Mouse (Mus musculus) cerebellum, postnatal 10 days (tissue): ENCODE measurements around the gene Wdr60.
A peak's percentile ranks its signal among the peaks of the same experiment; 100 is the strongest.
"Not testable (repeated sequence)": the region's sequence is repeated elsewhere in the genome, so short reads cannot be mapped to it uniquely, and the experiment has no call there.

ENCODE experiments used
- DNase-seq, 2 experiments: peaks; one replicate each; pipeline ENCODE4 v3.0.0; 2021; ENCODE audit warnings: mixed read lengths in 2 of 2

Wdr60 gene

DNA sequence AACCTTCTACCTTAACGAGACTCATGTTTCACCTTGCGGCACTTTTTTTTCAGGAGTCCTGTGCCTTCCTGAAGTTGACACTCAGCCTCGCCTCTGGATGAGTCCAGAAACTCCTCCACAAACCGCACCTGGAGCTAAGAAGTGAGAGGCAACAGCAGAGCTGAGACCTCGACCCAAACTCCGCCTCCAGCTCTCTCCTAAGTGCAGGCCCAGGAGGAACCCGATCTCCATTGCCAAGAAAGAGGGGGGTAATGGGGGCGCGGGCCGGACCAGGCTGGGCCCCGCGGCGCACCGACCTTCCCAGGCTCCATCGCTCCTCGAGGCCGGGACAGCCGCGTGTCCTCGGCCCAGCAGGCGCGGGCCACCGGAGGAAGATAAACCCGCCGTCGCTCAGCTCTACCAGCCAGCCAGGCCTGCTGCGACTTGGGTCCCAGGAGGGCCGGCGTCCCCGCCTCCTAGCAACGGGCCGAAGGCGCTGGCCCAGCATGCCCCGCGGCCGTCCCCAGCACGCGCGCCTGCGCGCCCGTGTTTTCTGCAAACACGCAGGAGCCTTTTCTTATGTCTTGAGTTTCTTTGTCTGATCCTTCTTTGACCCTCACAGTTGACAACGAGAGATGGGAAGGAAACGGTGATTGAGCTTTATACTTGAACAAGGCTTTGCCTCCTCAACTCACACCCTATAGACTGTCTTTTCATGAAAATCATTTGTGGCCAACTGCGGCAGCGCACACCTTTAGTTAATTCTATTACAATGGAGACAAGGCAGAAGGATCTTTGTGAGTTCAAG lies at the start of gene Wdr60:
Gene Wdr60 (minus strand): TSS at position 468 of the 787 bp plus-strand sequence.
- DNase-seq = peak; percentile 90 to 95

DNA sequence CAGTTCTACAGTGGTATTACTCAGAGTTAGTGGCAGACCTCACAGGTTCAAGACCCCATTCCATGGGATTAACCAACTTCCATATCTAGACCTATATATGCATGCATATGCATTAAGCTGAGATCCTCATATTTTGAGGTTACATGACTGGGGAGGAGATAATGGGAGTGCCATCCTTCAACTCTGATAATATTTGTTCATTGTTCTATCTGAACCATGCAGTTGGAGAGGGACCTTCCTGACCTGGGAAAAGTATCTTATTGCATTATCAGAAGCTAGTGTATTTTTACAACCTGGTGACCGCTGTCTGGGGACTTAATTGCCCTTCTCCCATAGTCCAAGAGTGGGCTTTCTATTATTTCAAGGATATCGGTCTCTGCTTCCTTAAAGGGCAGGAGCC lies 45.8 kb upstream of the Wdr60 start:
- no peak for DNase-seq

DNA sequence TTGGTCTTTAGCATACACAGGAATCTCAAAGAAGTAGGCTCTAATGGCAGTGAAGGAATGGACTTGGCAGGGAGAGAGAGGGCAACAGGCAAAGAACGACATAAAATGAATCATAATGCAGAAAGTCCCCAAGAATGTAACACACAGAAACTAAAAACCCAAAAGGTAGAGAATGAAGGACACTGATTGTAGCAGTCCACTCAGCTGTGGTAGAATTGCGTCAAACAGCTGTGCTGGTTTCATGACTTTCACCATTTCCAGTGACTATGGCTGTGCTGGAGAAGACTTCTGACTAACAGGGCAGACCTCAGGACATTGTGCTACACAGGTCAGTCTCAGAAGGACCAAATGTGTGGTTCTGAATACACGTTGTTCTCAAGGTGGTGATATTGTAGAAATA lies 45.0 kb upstream of the Wdr60 start:
- DNase-seq = no peak

DNA sequence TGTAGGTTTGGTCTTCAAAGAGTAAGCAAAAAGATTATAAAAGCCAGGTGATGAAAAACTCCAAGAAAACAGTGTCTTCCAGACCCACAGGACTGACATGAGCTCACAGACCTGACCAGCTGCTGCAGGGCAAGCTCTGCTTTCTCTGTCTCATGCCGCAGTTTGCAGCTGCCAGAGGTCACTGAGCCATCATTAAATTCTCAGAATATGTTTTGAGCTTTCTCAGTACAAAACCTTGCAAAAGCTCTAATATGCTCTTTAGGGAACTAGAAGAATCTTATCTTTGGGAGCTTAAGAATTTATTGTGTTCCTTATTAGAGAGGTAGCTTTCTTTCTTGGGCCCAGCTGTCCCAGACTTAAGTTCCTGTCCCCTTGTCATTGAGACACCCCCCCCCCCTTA lies 43.2 kb upstream of the Wdr60 start:
- DNase-seq = no peak

DNA sequence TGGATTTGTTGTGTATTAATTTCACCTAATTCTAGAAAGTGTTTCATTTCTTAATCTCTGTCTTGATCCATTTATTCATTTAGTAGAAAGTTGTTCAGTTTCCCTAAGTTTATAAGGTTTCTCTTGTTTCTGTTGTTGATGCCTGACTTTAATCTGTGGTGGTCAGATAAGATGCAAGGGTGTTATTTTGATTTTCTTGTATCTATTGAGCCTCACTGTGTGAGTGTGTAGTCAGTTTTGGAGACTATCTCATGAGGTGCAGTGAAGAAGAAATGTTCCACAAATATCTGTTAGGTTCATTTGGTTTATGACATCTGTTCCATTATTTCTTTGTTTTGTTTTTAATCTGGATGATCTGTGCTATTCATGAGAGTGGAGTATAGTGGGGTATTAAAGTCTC lies 39.4 kb upstream of the Wdr60 start:
- no peak for DNase-seq

DNA sequence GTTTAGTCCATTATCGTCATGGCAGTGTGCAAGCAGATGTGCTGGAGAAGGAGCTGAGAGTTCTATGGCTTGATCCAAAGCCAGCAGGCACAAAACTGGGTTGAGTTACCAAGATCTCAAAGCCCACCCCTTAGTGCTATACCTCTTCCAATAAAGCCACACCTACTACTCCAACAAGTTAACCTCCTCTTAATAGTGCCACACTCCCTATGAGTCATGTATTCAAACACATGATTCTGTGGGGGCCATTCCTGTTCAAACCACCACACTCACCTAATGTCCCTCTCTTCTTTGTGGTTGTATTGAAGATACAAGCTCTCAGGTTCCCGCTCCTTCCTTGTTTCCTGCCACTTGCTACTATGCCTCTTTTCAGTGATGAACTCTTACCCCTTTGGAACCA lies 37.1 kb upstream of the Wdr60 start:
- DNase-seq = no peak

DNA sequence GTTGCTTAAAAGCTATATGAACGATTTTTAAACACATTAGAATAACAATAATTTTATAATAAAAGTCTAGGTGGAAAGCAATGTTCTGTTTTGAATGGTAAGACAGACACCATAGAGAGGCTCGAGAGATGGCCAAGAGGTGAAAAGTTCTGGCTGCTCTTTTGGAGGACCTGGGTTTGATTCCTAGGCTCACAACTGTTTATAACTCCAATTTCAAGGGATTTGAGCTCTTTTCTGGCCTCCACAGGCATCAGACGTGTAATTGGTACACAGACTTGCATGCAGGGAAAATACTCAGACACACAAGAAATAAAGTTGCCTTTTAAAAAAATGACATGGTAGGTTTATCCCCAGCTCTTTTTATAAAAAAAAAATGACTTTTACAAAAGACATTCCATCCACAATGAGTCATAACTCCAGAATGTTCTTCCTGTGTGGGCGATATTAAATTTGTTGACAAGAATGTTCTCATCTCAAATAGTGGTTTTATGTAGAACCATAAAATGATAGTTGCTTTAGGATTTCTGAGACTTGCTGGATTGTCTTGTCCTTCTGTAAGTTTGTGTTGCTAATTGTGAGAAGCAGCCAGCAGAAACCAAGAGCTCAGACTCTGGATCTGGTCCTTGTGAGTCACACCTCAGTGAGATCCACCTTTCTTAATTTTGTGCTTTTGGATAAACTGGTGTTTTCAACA lies 30.9 kb upstream of the Wdr60 start:
- DNase-seq = no peak

DNA sequence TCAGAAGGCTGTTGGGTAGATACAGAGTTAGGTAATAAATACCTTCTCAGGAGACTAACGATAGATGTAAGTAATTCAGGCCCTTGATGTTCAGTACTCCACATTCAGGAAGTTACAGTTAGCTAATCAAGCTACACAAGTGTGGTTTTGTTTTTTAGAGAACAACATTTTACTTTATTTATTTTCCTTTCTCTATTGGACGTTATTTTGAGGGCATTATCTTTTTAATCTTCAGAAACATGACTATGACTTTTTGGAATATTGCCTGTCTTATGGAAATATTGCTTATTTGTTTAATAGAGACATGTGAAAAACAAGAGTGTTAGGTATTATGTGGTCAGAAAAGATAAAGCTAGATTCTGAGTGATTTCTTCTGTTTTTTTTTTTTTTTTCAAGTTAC lies 30.4 kb upstream of the Wdr60 start:
- DNase-seq = no peak

DNA sequence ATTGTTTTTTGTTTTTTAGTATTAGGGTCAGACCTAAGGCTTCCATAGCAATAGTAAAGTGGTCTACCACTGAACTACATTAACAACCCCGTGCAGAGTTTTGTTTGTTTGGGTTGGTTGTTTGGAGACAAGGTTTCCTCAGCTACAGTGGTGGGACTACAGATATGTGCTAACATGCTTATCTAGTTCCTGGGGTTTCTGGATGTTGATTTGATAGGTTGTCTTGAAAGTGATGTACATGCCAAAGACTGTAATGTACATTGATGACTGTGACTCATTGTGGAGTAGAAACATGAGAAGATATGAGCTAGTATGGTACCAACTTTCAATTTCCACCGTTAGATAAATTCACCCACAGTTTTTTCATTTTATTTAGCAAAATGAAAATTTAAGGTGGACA lies 20.7 kb upstream of the Wdr60 start:
- no peak for DNase-seq

DNA sequence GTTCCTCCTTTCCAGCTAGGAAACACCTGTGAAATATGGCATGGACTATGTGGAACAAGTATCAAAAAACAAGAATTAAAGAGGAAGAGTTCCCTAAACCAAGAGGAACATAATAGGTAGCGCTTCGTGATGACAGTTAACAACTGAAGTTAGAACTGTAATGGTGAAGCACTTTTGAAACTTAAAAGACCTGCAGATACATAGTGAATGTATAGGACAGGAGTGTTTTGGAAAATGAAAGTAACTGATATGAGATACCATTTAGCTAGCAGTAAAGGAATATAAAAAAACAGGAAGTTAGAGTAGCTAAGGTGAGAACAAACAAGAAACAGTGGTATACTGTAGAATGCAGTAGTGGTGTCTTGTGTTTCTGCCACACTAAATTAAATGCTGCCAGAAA lies 20.0 kb upstream of the Wdr60 start:
- DNase-seq = no peak

DNA sequence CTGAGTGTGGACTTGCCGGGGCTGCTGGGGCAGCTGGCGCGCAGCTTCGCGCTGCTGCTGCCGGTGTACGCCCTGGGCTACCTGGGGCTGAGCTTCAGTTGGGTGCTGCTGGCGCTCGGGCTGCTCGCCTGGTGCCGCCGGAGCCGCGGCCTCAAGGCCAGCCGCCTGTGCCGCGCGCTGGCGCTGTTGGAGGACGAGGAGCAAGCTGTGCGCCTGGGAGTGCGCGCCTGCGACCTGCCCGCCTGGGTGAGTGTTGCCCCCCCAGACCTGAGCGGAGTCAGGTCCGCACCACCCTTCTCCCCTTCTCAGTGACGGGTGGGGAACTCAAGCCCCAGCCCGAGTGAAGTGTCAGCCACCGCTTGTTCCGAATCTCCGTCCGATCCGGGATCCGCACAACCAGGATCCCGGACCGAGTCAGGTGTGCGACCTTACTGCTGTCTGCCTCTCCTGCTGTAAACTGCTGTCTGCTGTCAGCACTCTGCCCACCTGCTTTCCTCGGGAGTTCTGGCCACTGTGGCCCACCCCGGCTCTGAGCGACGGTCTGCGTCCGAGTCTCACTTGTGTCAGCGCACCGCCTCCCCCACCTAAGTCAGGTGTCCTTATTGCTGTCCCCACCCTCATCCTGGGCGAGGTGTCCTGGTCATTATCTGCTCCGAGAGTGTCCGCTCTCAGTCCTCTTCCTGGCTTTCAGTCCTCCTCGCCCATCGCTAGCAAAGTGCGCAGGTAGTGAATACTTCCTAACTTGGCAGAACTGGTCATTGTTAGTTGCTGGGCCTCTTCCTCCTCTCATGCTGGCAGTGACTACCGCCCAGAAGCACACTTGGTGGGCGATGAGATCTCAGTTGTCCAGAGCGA lies 18.8 kb upstream of the Wdr60 start:
- peak; percentile 47 to 58 for DNase-seq

DNA sequence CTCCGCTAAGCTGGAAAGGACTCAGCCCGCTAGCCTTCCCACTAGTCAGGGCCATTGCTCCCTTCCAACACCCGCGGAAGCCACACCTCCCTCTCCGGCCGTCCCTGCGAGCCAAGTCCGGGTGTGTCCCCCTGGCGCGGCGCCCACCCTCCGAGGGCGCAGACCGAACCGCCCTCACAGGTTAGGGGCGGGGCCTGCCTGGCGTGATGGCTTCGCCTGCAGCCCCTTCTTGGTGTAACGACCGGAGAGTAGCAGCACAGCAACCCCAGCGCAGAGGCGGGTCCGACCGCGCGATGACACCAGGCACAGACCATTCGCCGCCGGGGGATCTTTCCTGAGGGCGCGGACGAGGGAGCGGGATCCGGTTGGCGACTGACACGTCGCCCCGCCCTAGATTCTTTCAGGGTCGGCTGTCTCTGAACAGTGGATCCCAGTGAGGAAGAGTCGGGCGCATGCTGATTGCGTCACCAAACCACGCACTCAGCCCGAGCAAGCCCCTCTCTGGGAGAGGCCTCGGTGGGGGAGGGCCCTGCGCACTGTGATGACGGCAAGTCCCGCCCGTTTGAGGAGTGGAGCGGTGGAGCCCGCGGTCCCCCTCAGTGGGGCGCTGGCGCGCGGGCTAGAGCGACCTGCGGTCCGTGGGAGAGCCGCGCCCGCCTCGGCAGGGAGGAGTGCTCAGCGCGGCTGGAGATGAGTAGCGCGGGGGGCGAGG lies 18.0 kb upstream of the Wdr60 start, which contains the start of gene Esyt2:
Gene Esyt2 (plus strand): TSS at position 544 of the 712 bp plus-strand sequence.
- DNase-seq = peak; percentile 100

DNA sequence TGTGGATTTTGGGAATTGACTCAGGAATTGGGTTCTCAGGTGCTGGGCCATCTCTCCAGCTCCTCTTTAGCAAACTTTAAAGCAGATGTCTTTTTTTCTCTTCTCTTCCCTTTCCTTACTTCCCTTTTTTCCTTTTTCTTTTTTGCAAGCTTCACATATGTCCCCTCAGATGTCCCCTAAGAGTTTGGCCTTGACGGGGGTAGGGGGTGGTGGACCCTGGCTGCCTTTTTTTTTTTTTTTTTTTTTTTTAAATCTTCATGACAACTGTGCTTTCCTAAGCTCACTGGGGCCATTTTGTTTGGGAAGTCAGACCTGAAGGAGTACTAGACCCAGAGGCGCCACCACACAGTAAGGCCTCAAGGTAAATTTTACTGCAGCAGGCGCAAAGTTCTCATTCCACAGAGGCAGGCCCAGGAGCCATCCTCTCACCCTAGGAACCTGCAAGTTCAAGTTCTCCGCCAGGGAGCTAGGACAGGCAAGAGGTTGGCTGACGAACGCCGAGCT lies 17.4 kb upstream of the Wdr60 start:
- no peak for DNase-seq

DNA sequence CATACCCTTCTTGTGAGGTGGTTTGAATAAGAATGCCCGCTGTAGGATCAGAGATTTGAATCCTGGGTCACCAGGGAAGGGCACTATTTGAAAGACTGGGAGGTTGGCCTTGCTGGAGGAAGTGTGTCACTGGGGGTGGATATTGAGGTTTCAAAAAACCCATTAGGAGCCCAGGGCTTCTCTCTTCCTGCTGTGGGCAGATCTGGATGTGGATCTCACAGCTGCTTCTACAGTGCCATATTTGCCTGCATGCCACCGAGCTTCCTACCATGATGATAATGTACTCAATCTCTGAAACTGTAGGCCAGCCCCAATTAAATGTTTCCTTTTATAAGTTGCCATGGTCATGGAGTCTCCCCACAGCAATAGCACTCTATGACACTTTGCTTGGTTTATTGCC lies 16.4 kb upstream of the Wdr60 start:
- no peak for DNase-seq

DNA sequence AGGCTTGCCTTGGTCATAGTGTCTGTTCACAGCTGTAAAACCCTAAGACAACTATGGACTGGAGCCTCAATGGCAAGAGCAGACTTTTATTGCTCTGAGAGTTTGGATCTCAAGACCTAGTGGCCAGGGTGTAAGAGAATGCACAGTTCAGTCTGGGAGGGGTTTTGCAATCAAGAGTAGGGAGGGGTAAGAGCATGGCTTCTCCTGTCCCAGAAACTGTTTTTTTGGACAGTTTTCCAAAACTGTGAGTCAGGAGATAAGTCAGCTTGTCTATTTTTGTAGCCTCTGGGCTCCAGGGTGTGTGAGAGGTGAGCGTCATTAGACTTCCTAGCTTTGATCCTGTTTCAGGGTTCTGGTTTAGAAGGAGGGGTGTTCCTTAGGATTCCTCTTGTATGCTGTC lies 15.7 kb upstream of the Wdr60 start:
- no peak for DNase-seq

DNA sequence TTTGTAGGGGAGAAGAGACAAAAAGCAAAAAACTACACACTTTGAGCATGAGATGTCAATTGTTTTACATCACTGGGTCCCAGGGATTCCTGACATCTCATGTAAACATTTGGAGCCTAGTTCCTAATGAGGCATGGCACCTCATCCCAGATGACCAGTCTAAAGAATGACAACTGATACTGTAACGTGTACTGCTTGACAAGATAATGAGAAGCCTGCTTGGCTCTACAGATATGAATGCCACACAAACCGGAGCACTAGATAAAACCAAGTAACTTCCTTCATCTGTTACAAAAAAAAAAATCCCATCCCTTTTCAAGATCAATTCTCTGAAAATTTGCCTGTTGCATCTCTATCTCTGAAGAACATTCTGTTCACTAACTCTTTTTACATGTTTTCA lies 14.1 kb upstream of the Wdr60 start:
- no peak for DNase-seq

DNA sequence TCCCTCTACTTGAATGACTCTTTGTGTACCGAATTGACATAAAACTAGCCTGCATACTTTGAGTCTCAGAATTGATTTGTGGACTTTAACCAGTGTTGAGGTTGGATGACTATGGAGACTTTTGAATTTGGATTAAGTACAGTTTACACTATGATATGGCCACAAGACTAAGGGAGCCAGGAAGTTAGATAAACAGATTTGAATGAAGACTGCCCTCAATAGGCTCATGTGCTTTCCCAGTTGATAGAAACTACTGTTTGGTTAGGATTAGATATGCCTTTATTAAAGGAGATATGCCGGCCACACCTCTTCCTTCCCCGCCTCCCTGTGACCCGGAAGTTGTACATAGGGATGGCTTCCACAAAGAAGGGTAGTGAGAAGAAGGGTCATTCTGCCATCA lies 12.8 kb upstream of the Wdr60 start:
- no peak for DNase-seq

DNA sequence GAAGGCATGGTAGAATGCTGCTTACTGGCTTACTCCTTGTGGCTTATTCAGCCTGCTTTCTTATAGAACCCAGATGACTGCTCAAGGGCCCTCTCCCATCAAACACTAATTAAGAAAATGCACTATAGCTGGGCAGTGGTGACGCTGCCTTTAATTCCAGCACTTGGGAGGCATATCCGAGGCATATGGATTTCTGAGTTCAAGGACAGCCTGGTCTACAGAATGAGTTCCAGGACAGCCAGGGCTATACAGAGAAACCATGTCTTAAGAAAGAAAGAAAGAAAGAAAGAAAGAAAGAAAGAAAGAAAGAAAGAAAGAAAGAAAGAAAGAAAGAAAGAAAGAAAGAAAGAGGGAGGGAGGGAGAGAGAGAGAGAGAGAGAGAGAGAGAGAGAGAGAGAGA lies 12.3 kb upstream of the Wdr60 start, which contains the start of gene Gm11027:
Gene Gm11027 (plus strand): TSS at position 301 of the 400 bp plus-strand sequence.
- DNase-seq = not testable (repeated sequence)

DNA sequence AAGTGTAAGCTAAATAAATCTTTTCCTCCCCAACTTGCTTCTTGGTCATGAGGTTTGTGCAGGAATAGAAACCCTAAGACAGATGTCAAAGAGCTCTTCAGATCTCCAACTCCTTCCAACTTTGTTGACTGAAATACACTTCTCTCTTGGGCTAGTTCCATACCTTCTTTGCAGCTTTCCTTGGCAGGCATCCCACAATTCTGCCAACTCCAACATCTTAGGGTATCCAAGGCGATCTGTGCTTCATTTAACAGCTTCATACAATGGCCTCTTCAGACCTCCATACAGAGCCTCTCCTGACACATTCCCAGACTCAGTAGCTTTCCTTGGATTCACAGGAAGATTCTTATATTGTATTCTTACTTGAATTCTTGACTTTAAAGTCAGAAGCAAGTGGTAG lies 10.9 kb upstream of the Wdr60 start:
- DNase-seq = no peak

DNA sequence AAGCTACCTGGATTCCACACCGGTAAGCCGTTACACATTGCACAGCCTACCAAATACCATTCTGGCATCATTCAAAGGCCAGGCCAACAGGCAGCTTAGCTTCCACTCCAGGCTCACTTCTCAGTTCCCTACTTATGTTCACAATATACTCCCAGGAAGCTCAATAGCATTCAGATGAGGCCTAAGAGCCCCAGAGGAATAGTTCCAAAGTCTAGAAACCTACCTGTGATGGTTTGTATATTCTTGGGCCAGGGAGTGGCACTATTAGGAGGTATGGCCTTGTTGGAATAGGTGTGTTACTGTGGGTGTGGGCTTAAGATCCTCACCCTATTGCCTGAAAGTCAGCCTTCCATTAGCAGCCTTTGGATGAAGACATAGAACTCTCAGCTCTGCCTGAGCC lies 8.2 kb upstream of the Wdr60 start:
- DNase-seq = no peak

DNA sequence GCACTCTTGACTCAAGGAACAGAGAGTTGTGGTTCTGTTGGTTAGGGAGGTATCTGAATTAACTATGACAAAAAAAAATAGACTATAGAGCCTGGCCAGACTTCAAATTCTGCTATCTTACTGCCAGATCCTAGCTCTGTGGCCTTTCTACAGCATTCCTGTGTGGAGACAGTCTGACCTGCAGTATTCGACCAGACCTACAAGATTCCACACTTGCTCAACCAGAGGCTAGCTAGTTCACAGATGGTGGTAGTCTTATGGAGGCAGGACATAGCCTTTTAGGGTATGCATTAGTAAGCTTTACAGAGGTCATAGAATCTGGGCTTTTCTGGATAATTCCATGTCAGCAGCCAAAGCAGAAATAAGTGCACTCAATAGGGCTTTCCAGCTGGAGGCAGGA lies 7.7 kb upstream of the Wdr60 start:
- no peak for DNase-seq

DNA sequence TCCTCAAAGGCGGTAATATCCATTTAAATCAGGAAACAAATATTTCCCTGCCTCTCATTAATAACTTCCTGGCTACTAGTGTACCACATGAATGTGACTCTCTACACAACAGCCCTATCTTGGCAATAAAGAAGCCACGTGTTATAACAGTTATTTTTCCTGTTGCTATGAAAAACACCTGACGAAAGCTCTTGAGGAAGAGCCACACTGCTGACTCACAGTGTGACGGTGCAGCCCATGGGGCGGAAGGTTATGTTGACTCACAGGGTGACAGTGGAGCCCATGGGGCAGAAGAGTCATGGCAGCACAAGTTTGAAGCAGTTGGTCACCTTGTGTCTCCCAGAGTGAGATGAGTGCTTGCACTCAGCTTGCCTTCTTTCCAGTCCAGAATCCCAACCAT lies 6.6 kb upstream of the Wdr60 start:
- no peak for DNase-seq

DNA sequence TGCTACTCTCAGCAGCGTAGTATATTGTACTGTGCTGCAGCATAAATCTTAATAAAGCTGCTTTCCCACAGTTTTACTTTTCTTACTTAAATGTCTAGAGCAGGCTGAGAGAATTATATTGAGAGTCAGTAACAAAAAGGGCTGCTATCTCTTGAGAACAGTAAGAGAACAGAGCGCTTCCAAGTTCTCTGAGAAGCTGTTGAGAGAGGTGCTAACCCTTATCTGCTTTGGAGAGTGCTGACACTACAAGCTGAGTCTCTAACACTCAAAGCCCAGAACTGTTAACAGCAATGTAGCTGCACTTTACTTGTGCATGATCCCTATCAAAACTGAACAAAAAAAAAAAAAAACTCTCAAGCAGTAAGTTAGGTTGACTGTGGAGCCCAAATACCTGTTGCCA lies 2.5 kb upstream of the Wdr60 start:
- no peak for DNase-seq
